Mouse (Mus musculus) cortical plate, adult 2 months (tissue): Measurements from ENCODE around the gene Olfr522.
"Not testable (repeated sequence)": the region's sequence is repeated elsewhere in the genome, so short reads cannot be mapped to it uniquely, and the experiment has no call there.

Source experiments
- CTCF ChIP-seq: fragments of 200-500 bp; IDR thresholded peaks from 2 replicates; pipeline ENCODE4 v1.5.1; 2011; ENCODE audit warnings: mild to moderate bottlenecking, control low read depth, low read length; ENCODE audit not compliant: insufficient read depth; ENCODE audit errors: extremely low read depth
- POLR2A ChIP-seq: fragments of 200-500 bp; IDR thresholded peaks from 2 replicates; pipeline ENCODE4 v1.6.1; 2011; ENCODE audit warnings: mild to moderate bottlenecking, low read length, control low read depth; ENCODE audit not compliant: insufficient read depth; ENCODE audit errors: extremely low read depth

DNA sequence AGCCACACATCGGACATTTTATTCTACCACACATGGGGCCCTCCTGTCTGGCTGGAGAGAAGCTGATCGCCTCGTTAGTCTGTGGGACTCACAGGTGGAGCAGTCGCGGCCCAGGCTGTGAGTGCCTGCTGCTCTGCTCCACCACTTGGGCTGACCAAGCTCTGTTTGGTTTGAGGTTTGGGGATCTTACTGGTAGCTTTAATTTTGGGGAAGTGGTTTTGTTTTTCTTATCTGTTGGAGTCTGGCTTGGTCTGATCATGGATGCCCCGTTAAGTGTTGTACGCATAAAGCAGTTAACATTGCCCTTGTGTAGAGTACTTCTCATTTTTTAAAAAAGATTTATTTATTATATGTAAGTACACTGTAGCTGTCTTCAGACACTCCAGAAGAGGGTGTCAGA is 30.5 kb downstream of the Olfr522 start:
- not testable (repeated sequence) for TF ChIP-seq CTCF, POLR2A
